Mouse (Mus musculus): Measurements from ENCODE around the gene Mapkapk5. TPM values are rescaled to one million over a fixed set of nuclear protein-coding genes. Genes with fewer than 3 reads are reported as not detected.

Gene Mapkapk5
- polyA plus RNA-seq, 1 experiment: 75.2 TPM

DNA sequence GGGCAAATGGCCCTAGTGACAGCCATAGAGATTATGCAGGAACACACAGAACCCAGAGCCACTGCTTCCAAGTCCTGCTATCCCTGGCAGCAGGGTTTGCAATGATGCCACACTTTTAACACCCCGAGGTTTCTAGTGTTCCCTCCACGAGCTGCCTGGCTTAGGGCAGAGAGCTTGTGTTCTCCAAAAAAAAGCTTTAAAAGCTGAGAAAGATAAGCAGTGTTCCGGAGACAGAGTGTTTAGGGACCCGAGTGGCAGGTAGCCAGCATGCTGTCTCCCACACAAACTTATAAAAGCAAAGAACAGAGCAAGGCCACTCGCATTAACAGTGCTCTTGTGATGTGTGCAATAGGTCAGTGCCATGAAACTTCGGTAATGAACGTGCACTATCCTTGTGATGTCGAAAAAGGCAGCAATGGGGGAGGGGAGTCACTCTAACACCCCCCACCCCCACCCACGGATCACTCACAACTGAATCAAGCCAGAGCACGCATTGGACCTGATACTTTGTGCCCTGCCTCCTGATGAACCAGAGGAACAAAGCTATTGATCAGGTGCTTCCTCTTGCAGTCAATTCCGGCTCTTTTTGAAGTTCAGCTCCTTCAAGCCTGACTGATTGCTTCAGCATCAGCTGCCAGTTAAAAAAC is 45.8 kb upstream of the Mapkapk5 start:
- no peaks in the 10 kb centered on the region for H3K36me3 ChIP-seq (ENCODE audit: control insufficient read depth, insufficient read depth, low read length, poor library complexity, severe bottlenecking)
- TF ChIP-seq EP300 (IDR thresholded peaks at IDR 0.05; ENCODE audit: insufficient read depth, low read depth, low read length): no peak
- no peak for TF ChIP-seq POLR2A (IDR thresholded peaks at IDR 0.05; ENCODE audit: insufficient read depth, low read length)
- TF ChIP-seq CTCF (IDR thresholded peaks at IDR 0.05; ENCODE audit: low read depth, low read length): no peak
- no peak overlapping the region for H3K4me3 ChIP-seq (ENCODE audit: low read depth, low read length)
- H3K9me3 ChIP-seq (replicated peaks; ENCODE audit: control insufficient read depth, insufficient read depth, low read length, poor library complexity, severe bottlenecking): no peaks in the 10 kb centered on the region
- H3K27me3 ChIP-seq (ENCODE audit: control insufficient read depth, insufficient read depth, low read length, poor library complexity, severe bottlenecking): no peaks in the 10 kb centered on the region
- peaks cover 1% of the 10 kb centered on the region for H3K4me1 ChIP-seq (ENCODE audit: control insufficient read depth, insufficient read depth, low read length)
- H3K27ac ChIP-seq (ENCODE audit: insufficient read depth, low read length): no peak overlapping the region
- no peak overlapping the region for H3K9ac ChIP-seq (ENCODE audit: low read depth, poor library complexity, severe bottlenecking)

- Histone ChIP-seq H3K27me3 (ENCODE audit: control insufficient read depth, insufficient read depth, low read length, poor library complexity, severe bottlenecking) (no peaks in the 10 kb centered on the region), H3K4me1 (ENCODE audit: control insufficient read depth, insufficient read depth, low read length) (peaks cover 6% of the 10 kb centered on the region), H3K9ac (ENCODE audit: low read depth, poor library complexity, severe bottlenecking) (no peak overlapping the region), H3K27ac (ENCODE audit: insufficient read depth, low read length) (no peak overlapping the region), H3K36me3 (ENCODE audit: control insufficient read depth, insufficient read depth, low read length, poor library complexity, severe bottlenecking) (no peaks in the 10 kb centered on the region), H3K4me3 (ENCODE audit: low read depth, low read length) (no peak overlapping the region), H3K9me3 (replicated peaks; ENCODE audit: control insufficient read depth, insufficient read depth, low read length, poor library complexity, severe bottlenecking) (no peaks in the 10 kb centered on the region)
- TF ChIP-seq EP300 (IDR thresholded peaks at IDR 0.05; ENCODE audit: insufficient read depth, low read depth, low read length) (no peak), POLR2A (IDR thresholded peaks at IDR 0.05; ENCODE audit: insufficient read depth, low read length) (no peak), CTCF (IDR thresholded peaks at IDR 0.05; ENCODE audit: low read depth, low read length) (no peak)
Measured at GRCm38 (mm10) chr5:121589928-121590327, 44.2 kb upstream of the Mapkapk5 start.

DNA sequence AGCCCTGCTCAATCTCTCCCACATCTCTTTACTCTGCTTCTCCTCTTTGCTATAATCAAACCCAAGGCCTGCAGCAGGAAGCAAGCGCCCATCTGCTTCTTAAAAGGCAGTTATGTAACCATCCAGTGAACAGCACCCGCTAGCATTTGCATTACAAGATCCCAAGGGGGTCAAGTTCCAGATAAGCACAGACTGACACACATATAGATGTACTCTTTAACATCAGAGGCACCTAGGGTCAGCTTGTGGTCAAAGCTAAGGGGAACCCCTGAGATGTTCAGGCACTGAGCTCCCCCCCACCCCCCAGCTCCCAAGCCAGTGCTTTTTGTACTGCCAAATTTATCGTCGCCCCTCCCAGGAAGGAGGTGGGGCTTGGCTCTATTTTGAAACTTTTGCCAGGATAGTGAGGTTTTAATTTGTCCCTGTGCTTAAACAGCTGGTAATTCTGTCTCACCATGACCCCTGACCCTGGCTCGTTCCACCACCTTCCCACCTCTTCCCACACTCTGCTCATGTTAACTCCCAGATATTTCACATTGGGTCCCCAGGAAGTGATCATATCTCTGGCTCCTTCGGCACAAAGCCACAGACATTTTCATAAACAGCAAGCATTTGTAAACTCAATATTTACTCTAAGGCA is 40.8 kb upstream of the Mapkapk5 start:
- no peaks in the 10 kb centered on the region for H3K36me3 ChIP-seq (ENCODE audit: control insufficient read depth, insufficient read depth, low read length, poor library complexity, severe bottlenecking)
- H3K27me3 ChIP-seq (ENCODE audit: control insufficient read depth, insufficient read depth, low read length, poor library complexity, severe bottlenecking): no peaks in the 10 kb centered on the region
- H3K9ac ChIP-seq (ENCODE audit: low read depth, poor library complexity, severe bottlenecking): no peak overlapping the region
- peak overlapping the region; percentile 27 for H3K27ac ChIP-seq (ENCODE audit: insufficient read depth, low read length)
- peaks cover 7% of the 10 kb centered on the region for H3K4me1 ChIP-seq (ENCODE audit: control insufficient read depth, insufficient read depth, low read length)
- no peak overlapping the region for H3K4me3 ChIP-seq (ENCODE audit: low read depth, low read length)
- TF ChIP-seq POLR2A (IDR thresholded peaks at IDR 0.05; ENCODE audit: insufficient read depth, low read length) (no peak), CTCF (IDR thresholded peaks at IDR 0.05; ENCODE audit: low read depth, low read length) (no peak), EP300 (IDR thresholded peaks at IDR 0.05; ENCODE audit: insufficient read depth, low read depth, low read length) (no peak)
- H3K9me3 ChIP-seq (replicated peaks; ENCODE audit: control insufficient read depth, insufficient read depth, low read length, poor library complexity, severe bottlenecking): no peaks in the 10 kb centered on the region

GRCm38 (mm10) chr5:121585699-121586098 is 40.0 kb upstream of the Mapkapk5 start:
- H3K4me1 ChIP-seq (ENCODE audit: control insufficient read depth, insufficient read depth, low read length): peaks cover 7% of the 10 kb centered on the region
- no peaks in the 10 kb centered on the region for H3K27me3 ChIP-seq (ENCODE audit: control insufficient read depth, insufficient read depth, low read length, poor library complexity, severe bottlenecking)
- no peaks in the 10 kb centered on the region for H3K36me3 ChIP-seq (ENCODE audit: control insufficient read depth, insufficient read depth, low read length, poor library complexity, severe bottlenecking)
- TF ChIP-seq POLR2A (IDR thresholded peaks at IDR 0.05; ENCODE audit: insufficient read depth, low read length) (no peak), CTCF (IDR thresholded peaks at IDR 0.05; ENCODE audit: low read depth, low read length) (no peak), EP300 (IDR thresholded peaks at IDR 0.05; ENCODE audit: insufficient read depth, low read depth, low read length) (no peak)
- peak overlapping the region; percentile 27 for H3K27ac ChIP-seq (ENCODE audit: insufficient read depth, low read length)
- H3K9ac ChIP-seq (ENCODE audit: low read depth, poor library complexity, severe bottlenecking): no peak overlapping the region
- H3K9me3 ChIP-seq (replicated peaks; ENCODE audit: control insufficient read depth, insufficient read depth, low read length, poor library complexity, severe bottlenecking): no peaks in the 10 kb centered on the region
- no peak overlapping the region for H3K4me3 ChIP-seq (ENCODE audit: low read depth, low read length)

- Histone ChIP-seq H3K9me3 (replicated peaks; ENCODE audit: control insufficient read depth, insufficient read depth, low read length, poor library complexity, severe bottlenecking) (no peaks in the 10 kb centered on the region), H3K36me3 (ENCODE audit: control insufficient read depth, insufficient read depth, low read length, poor library complexity, severe bottlenecking) (no peaks in the 10 kb centered on the region), H3K4me1 (ENCODE audit: control insufficient read depth, insufficient read depth, low read length) (peaks cover 7% of the 10 kb centered on the region), H3K9ac (ENCODE audit: low read depth, poor library complexity, severe bottlenecking) (no peak overlapping the region), H3K4me3 (ENCODE audit: low read depth, low read length) (no peak overlapping the region), H3K27ac (ENCODE audit: insufficient read depth, low read length) (peak overlapping the region; percentile 27; the same call in 1 of the 2 replicates), H3K27me3 (ENCODE audit: control insufficient read depth, insufficient read depth, low read length, poor library complexity, severe bottlenecking) (no peaks in the 10 kb centered on the region)
- TF ChIP-seq POLR2A (IDR thresholded peaks at IDR 0.05; ENCODE audit: insufficient read depth, low read length) (no peak), EP300 (IDR thresholded peaks at IDR 0.05; ENCODE audit: insufficient read depth, low read depth, low read length) (no peak), CTCF (IDR thresholded peaks at IDR 0.05; ENCODE audit: low read depth, low read length) (no peak)
Measured at GRCm38 (mm10) chr5:121585005-121585404, 39.3 kb upstream of the Mapkapk5 start.

Measured in ES-Bruce4 (cell line).